Comparison of ENCODE assay signal across 32 mouse cellular contexts in the genomic region with DNA sequence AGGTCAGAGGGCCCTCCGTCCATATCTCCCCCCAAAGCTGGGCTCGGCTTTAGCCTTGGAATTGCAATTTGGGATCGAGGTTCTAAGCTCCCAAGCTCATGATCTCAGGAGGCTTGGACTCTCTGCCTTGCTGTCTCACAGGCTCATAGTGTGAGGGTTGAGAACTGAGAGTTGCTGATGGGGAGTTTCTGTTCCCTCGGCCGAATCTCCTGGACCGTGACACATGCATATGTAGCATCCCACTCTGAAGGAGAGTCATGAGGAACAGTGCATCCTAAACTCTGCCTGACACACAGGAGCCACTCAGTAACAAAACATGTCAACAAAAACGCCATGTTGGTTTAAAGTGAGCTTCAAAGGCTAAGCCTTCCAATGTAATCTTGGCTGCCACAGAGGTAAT. TPM values are rescaled to one million over a fixed set of nuclear protein-coding genes. Genes with fewer than 3 reads are reported as not detected.
DNase-seq lines count a peak whose midpoint lies in the region; ATAC-seq and TF ChIP-seq lines count a peak whose summit lies in the region.
"Had no signal": no experiment of that assay in that cellular context is flagged by ENCODE, and none has a peak within 500 bp of the region (broad histone marks: within the 10 kb centered on the region; RNA-seq: fewer than 3 reads in every experiment).

No protein-coding gene starts in this region.

- H3K27ac ChIP-seq in forebrain, embryonic 10.5 days: peak overlapping the region; percentile 17; the same call in 1 of the 2 replicates
- no peak overlapping the region for H3K27ac ChIP-seq in forebrain, postnatal 0 days (ENCODE audit: low read depth, low read length)
- H3K27ac ChIP-seq in hindbrain, embryonic 11.5 days (ENCODE audit: low read depth, low read length): 0 out of 2 replicates have a peak overlapping the region, but pooled peaks have one; percentile 12
- H3K27ac ChIP-seq in hindbrain, postnatal 0 days: no peak overlapping the region
- H3K27ac ChIP-seq in midbrain, embryonic 11.5 days (ENCODE audit: low read depth, low read length): peak overlapping the region; percentile 35
- no peak overlapping the region for H3K27ac ChIP-seq in midbrain, embryonic 15.5 days
- peak overlapping the region; percentile 64; the same call in 1 of the 2 replicates for H3K27ac ChIP-seq in midbrain, embryonic 13.5 days
- H3K27ac ChIP-seq: embryonic facial prominence, embryonic 10.5 days; embryonic facial prominence, embryonic 13.5 days; forebrain, embryonic 15.5 days; heart, adult 2 months; heart, embryonic 10.5 days; heart, embryonic 13.5 days; hindbrain, embryonic 15.5 days had no signal

- no peak for TF ChIP-seq CTCF in forebrain, postnatal 0 days (IDR thresholded peaks at IDR 0.05; ENCODE audit: low read depth)
- no peak for TF ChIP-seq CTCF in hindbrain, postnatal 0 days (IDR thresholded peaks at IDR 0.05; ENCODE audit: low read depth)

- H3K9ac ChIP-seq in forebrain, postnatal 0 days: no peak overlapping the region
- H3K9ac ChIP-seq in hindbrain, embryonic 11.5 days (ENCODE audit: low read depth, low read length): no peak overlapping the region
- no peak overlapping the region for H3K9ac ChIP-seq in hindbrain, postnatal 0 days (replicated peaks; ENCODE audit: low read length)
- H3K9ac ChIP-seq in midbrain, embryonic 11.5 days (ENCODE audit: low read length): peak overlapping the region; percentile 13; the same call in 1 of the 2 replicates
- H3K9ac ChIP-seq in midbrain, embryonic 15.5 days: no peak overlapping the region
- H3K9ac ChIP-seq in midbrain, embryonic 13.5 days (replicated peaks): 0 out of 2 replicates have a peak overlapping the region, but pooled peaks have one; percentile 28
- H3K9ac ChIP-seq: embryonic facial prominence, embryonic 13.5 days; forebrain, embryonic 15.5 days; heart, embryonic 13.5 days; hindbrain, embryonic 15.5 days had no signal

- H3K4me2 ChIP-seq in forebrain, postnatal 0 days (ENCODE audit: low read depth): no peak overlapping the region
- H3K4me2 ChIP-seq in hindbrain, embryonic 11.5 days (replicated peaks; ENCODE audit: low read depth, low read length): no peak overlapping the region
- H3K4me2 ChIP-seq in hindbrain, postnatal 0 days (ENCODE audit: low read depth, low read length): no peak overlapping the region
- H3K4me2 ChIP-seq in midbrain, embryonic 11.5 days: no peak overlapping the region
- no peak overlapping the region for H3K4me2 ChIP-seq in midbrain, embryonic 15.5 days
- no peak overlapping the region for H3K4me2 ChIP-seq in midbrain, embryonic 13.5 days (replicated peaks)
- H3K4me2 ChIP-seq: embryonic facial prominence, embryonic 13.5 days; forebrain, embryonic 15.5 days; heart, embryonic 13.5 days; hindbrain, embryonic 15.5 days had no signal

- DNase-seq in forebrain, embryonic 10.5 days (ENCODE audit: extremely low spot score, low spot score): no peak
- no peak for DNase-seq in forebrain, postnatal 0 days
- no peak for DNase-seq in hindbrain, embryonic 11.5 days (ENCODE audit: low spot score)
- no peak for DNase-seq in hindbrain, postnatal 0 days (ENCODE audit: low spot score)
- no peak for DNase-seq in midbrain, embryonic 11.5 days (ENCODE audit: low spot score, missing footprints)
- no peak for DNase-seq in thymus, postnatal 4 days
- DNase-seq: adrenal gland, adult 2 months; adrenal gland, postnatal 25 days; B cell, adult 2 months; cerebellum, adult 11-12 months; cerebellum, adult 8-10 months; cerebellum, postnatal 10 days; cerebellum, postnatal 36 days; embryo, embryonic 11 days; gastrocnemius, postnatal 10 days; gastrocnemius, postnatal 36 days; heart, adult 2 months; heart, postnatal 14 days; heart, postnatal 4 days had no signal

- 85% methylated on average over 7 of the region's 7 CpGs for WGBS in forebrain, embryonic 10.5 days
- 80% methylated on average over 7 of the region's 7 CpGs for WGBS in forebrain, postnatal 0 days
- 79% methylated on average over 7 of the region's 7 CpGs for WGBS in hindbrain, embryonic 11.5 days
- WGBS in hindbrain, postnatal 0 days: 81% methylated on average over 7 of the region's 7 CpGs
- 83% methylated on average over 7 of the region's 7 CpGs for WGBS in midbrain, embryonic 11.5 days
- WGBS in midbrain, embryonic 15.5 days: 80% methylated on average over 7 of the region's 7 CpGs
- 78% methylated on average over 7 of the region's 7 CpGs for WGBS in midbrain, embryonic 13.5 days

- H3K9me3 ChIP-seq in forebrain, embryonic 10.5 days: no peaks in the 10 kb centered on the region
- no peaks in the 10 kb centered on the region for H3K9me3 ChIP-seq in forebrain, postnatal 0 days (ENCODE audit: low read length)
- no peaks in the 10 kb centered on the region for H3K9me3 ChIP-seq in hindbrain, embryonic 11.5 days (ENCODE audit: control insufficient read depth, low read length)
- no peaks in the 10 kb centered on the region for H3K9me3 ChIP-seq in hindbrain, postnatal 0 days (ENCODE audit: low read length)
- no peaks in the 10 kb centered on the region for H3K9me3 ChIP-seq in midbrain, embryonic 11.5 days (ENCODE audit: control insufficient read depth, low read length)
- H3K9me3 ChIP-seq in midbrain, embryonic 15.5 days: no peaks in the 10 kb centered on the region
- no peaks in the 10 kb centered on the region for H3K9me3 ChIP-seq in midbrain, embryonic 13.5 days
- H3K9me3 ChIP-seq: embryonic facial prominence, embryonic 10.5 days; embryonic facial prominence, embryonic 13.5 days; forebrain, embryonic 15.5 days; heart, embryonic 10.5 days; heart, embryonic 13.5 days; hindbrain, embryonic 15.5 days had no signal

- no peak for ATAC-seq in forebrain, postnatal 0 days
- ATAC-seq in hindbrain, embryonic 11.5 days (ENCODE audit: low FRiP score): no peak
- ATAC-seq in hindbrain, postnatal 0 days: no peak
- ATAC-seq in midbrain, embryonic 11.5 days (ENCODE audit: low FRiP score): no peak
- no peak for ATAC-seq in midbrain, embryonic 15.5 days (replicated peaks)
- ATAC-seq in midbrain, embryonic 13.5 days: no peak
- ATAC-seq: forebrain, embryonic 15.5 days; inflammation-experienced regulatory T-cells, adult 6 months; intestine, embryonic 16.5 days had no signal

- peaks cover 98% of the 10 kb centered on the region for H3K36me3 ChIP-seq in forebrain, embryonic 10.5 days (replicated peaks)
- H3K36me3 ChIP-seq in forebrain, postnatal 0 days (ENCODE audit: insufficient read depth): peaks cover 10% of the 10 kb centered on the region
- peaks cover 12% of the 10 kb centered on the region; the same call in 1 of the 2 replicates for H3K36me3 ChIP-seq in hindbrain, embryonic 11.5 days (ENCODE audit: control insufficient read depth, insufficient read depth, low read length)
- no peaks in the 10 kb centered on the region for H3K36me3 ChIP-seq in hindbrain, postnatal 0 days (ENCODE audit: insufficient read depth, low read length)
- peaks cover 60% of the 10 kb centered on the region for H3K36me3 ChIP-seq in midbrain, embryonic 11.5 days (ENCODE audit: control insufficient read depth, insufficient read depth, low read length)
- H3K36me3 ChIP-seq in midbrain, embryonic 15.5 days (replicated peaks): no peaks in the 10 kb centered on the region
- H3K36me3 ChIP-seq in midbrain, embryonic 13.5 days: peaks cover 72% of the 10 kb centered on the region
- H3K36me3 ChIP-seq: heart, embryonic 13.5 days had no signal

- H3K27me3 ChIP-seq in forebrain, embryonic 10.5 days (ENCODE audit: poor library complexity, severe bottlenecking): no peaks in the 10 kb centered on the region
- H3K27me3 ChIP-seq in forebrain, postnatal 0 days (ENCODE audit: insufficient read depth, low read length): no peaks in the 10 kb centered on the region
- H3K27me3 ChIP-seq in hindbrain, embryonic 11.5 days (ENCODE audit: control insufficient read depth, insufficient read depth, low read length): no peaks in the 10 kb centered on the region
- H3K27me3 ChIP-seq in hindbrain, postnatal 0 days (ENCODE audit: insufficient read depth, low read length): no peaks in the 10 kb centered on the region
- no peaks in the 10 kb centered on the region for H3K27me3 ChIP-seq in midbrain, embryonic 11.5 days (ENCODE audit: control insufficient read depth, insufficient read depth, low read length)
- H3K27me3 ChIP-seq in midbrain, embryonic 15.5 days (replicated peaks): no peaks in the 10 kb centered on the region
- no peaks in the 10 kb centered on the region for H3K27me3 ChIP-seq in midbrain, embryonic 13.5 days
- H3K27me3 ChIP-seq: embryonic facial prominence, embryonic 13.5 days; forebrain, embryonic 15.5 days; hindbrain, embryonic 15.5 days had no signal

- no peak overlapping the region for H3K4me3 ChIP-seq in forebrain, embryonic 10.5 days
- no peak overlapping the region for H3K4me3 ChIP-seq in forebrain, postnatal 0 days (ENCODE audit: low read depth, low read length)
- no peak overlapping the region for H3K4me3 ChIP-seq in hindbrain, embryonic 11.5 days (ENCODE audit: low read depth, low read length)
- H3K4me3 ChIP-seq in hindbrain, postnatal 0 days (ENCODE audit: low read length): no peak overlapping the region
- H3K4me3 ChIP-seq in midbrain, embryonic 11.5 days (ENCODE audit: low read depth, low read length): no peak overlapping the region
- H3K4me3 ChIP-seq in midbrain, embryonic 15.5 days: no peak overlapping the region
- no peak overlapping the region for H3K4me3 ChIP-seq in midbrain, embryonic 13.5 days (replicated peaks)
- H3K4me3 ChIP-seq: embryonic facial prominence, embryonic 10.5 days; embryonic facial prominence, embryonic 13.5 days; erythroblast, embryonic 14.5 days; forebrain, embryonic 15.5 days; heart, adult 2 months; heart, embryonic 10.5 days; heart, embryonic 13.5 days; hindbrain, embryonic 15.5 days had no signal

- H3K4me1 ChIP-seq in forebrain, embryonic 10.5 days: peaks cover 99% of the 10 kb centered on the region
- peaks cover 4% of the 10 kb centered on the region; the same call in 1 of the 2 replicates for H3K4me1 ChIP-seq in forebrain, postnatal 0 days (ENCODE audit: insufficient read depth)
- peaks cover 26% of the 10 kb centered on the region for H3K4me1 ChIP-seq in hindbrain, embryonic 11.5 days (replicated peaks; ENCODE audit: control insufficient read depth, insufficient read depth, low read length)
- H3K4me1 ChIP-seq in hindbrain, postnatal 0 days (ENCODE audit: insufficient read depth, low read length): peaks cover 9% of the 10 kb centered on the region; the same call in 1 of the 2 replicates
- H3K4me1 ChIP-seq in midbrain, embryonic 11.5 days (ENCODE audit: control insufficient read depth, insufficient read depth, low read length): peaks cover 81% of the 10 kb centered on the region
- peaks cover 28% of the 10 kb centered on the region for H3K4me1 ChIP-seq in midbrain, embryonic 15.5 days
- peaks cover 85% of the 10 kb centered on the region for H3K4me1 ChIP-seq in midbrain, embryonic 13.5 days (replicated peaks)

RNA-seq across cellular contexts. Expression of a gene that starts 7.5 kb away (rescaled TPM):
- polyA plus RNA-seq in forebrain, embryonic 10.5 days (2016; fragmentation: Nextera tagmentation; extraction: Ambion mirVana): 208 and 246 TPM in 2 replicates
- 2.7 and 3.0 TPM in 2 replicates for total RNA-seq in forebrain, postnatal 0 days (2014; rRNA removed)
- polyA plus RNA-seq in forebrain, postnatal 0 days (2015; fragmentation: Nextera tagmentation; extraction: Ambion mirVana): 2.6 and 4.2 TPM in 2 replicates
- 46.0 and 49.6 TPM in 2 replicates for polyA plus RNA-seq in hindbrain, embryonic 11.5 days (2014; fragmentation: Nextera tagmentation; extraction: Ambion mirVana)
- 2.3 and 6.3 TPM in 2 replicates for total RNA-seq in hindbrain, postnatal 0 days (2014; rRNA removed)
- polyA plus RNA-seq in hindbrain, postnatal 0 days (2015; fragmentation: Nextera tagmentation; extraction: Ambion mirVana): 5.2 and 6.2 TPM in 2 replicates
- 115 and 145 TPM in 2 replicates for polyA plus RNA-seq in midbrain, embryonic 11.5 days (2014; fragmentation: Nextera tagmentation; extraction: Ambion mirVana)
- 12.8 and 14.1 TPM in 2 replicates for polyA plus RNA-seq in midbrain, embryonic 15.5 days (2015; fragmentation: Nextera tagmentation; extraction: Ambion mirVana)
- polyA plus RNA-seq in midbrain, embryonic 13.5 days (2015; fragmentation: Nextera tagmentation; extraction: Ambion mirVana): 23.5 and 25.2 TPM in 2 replicates
- total RNA-seq: granulocyte monocyte progenitor cell, adult 5-6 weeks; MEL had no signal
- polyA plus RNA-seq: erythroblast, embryonic 14.5 days; inflammation-experienced regulatory T-cells, adult 6 months had no signal

RNA-seq across cellular contexts. Expression of a gene that starts 46.6 kb away (rescaled TPM):
- polyA plus RNA-seq in forebrain, embryonic 10.5 days (2016; fragmentation: Nextera tagmentation; extraction: Ambion mirVana): 7.0 and 8.5 TPM in 2 replicates
- total RNA-seq in forebrain, postnatal 0 days (2014; rRNA removed): 6.1 and 6.3 TPM in 2 replicates
- polyA plus RNA-seq in forebrain, postnatal 0 days (2015; fragmentation: Nextera tagmentation; extraction: Ambion mirVana): 4.2 and 6.7 TPM in 2 replicates
- 4.0 and 6.5 TPM in 2 replicates for polyA plus RNA-seq in hindbrain, embryonic 11.5 days (2014; fragmentation: Nextera tagmentation; extraction: Ambion mirVana)
- total RNA-seq in hindbrain, postnatal 0 days (2014; rRNA removed): 2.6 and 6.7 TPM in 2 replicates
- 5.9 and 6.3 TPM in 2 replicates for polyA plus RNA-seq in hindbrain, postnatal 0 days (2015; fragmentation: Nextera tagmentation; extraction: Ambion mirVana)
- polyA plus RNA-seq in midbrain, embryonic 11.5 days (2014; fragmentation: Nextera tagmentation; extraction: Ambion mirVana): 5.2 and 6.4 TPM in 2 replicates
- polyA plus RNA-seq in midbrain, embryonic 15.5 days (2015; fragmentation: Nextera tagmentation; extraction: Ambion mirVana): 6.8 and 7.6 TPM in 2 replicates
- polyA plus RNA-seq in midbrain, embryonic 13.5 days (2015; fragmentation: Nextera tagmentation; extraction: Ambion mirVana): 4.8 and 5.6 TPM in 2 replicates

RNA-seq across cellular contexts. Expression of a gene that starts 47.2 kb away (rescaled TPM):
- 7.7 and 8.0 TPM in 2 replicates for polyA plus RNA-seq in forebrain, embryonic 10.5 days (2016; fragmentation: Nextera tagmentation; extraction: Ambion mirVana)
- 28.2 and 30.7 TPM in 2 replicates for total RNA-seq in forebrain, postnatal 0 days (2014; rRNA removed)
- polyA plus RNA-seq in forebrain, postnatal 0 days (2015; fragmentation: Nextera tagmentation; extraction: Ambion mirVana): 6.4 and 9.6 TPM in 2 replicates
- polyA plus RNA-seq in hindbrain, embryonic 11.5 days (2014; fragmentation: Nextera tagmentation; extraction: Ambion mirVana): 8.8 and 10.3 TPM in 2 replicates
- total RNA-seq in hindbrain, postnatal 0 days (2014; rRNA removed): 51.1 and 56.8 TPM in 2 replicates
- polyA plus RNA-seq in hindbrain, postnatal 0 days (2015; fragmentation: Nextera tagmentation; extraction: Ambion mirVana): 12.2 and 13.2 TPM in 2 replicates
- polyA plus RNA-seq in midbrain, embryonic 11.5 days (2014; fragmentation: Nextera tagmentation; extraction: Ambion mirVana): 13.0 and 13.3 TPM in 2 replicates
- polyA plus RNA-seq in midbrain, embryonic 15.5 days (2015; fragmentation: Nextera tagmentation; extraction: Ambion mirVana): 16.8 and 17.3 TPM in 2 replicates
- 11.0 and 12.6 TPM in 2 replicates for polyA plus RNA-seq in midbrain, embryonic 13.5 days (2015; fragmentation: Nextera tagmentation; extraction: Ambion mirVana)
- polyA plus RNA-seq: erythroblast, embryonic 14.5 days had no signal

Comparison
In these comparisons a context has a peak if more than half of its experiments do, and no peak if none do; other contexts are left out.
1. H3K27ac ChIP-seq: peak in forebrain, embryonic 10.5 days (single experiment), hindbrain, embryonic 11.5 days (single experiment), midbrain, embryonic 11.5 days (single experiment) and midbrain, embryonic 13.5 days (single experiment); none in forebrain, postnatal 0 days (single experiment), hindbrain, postnatal 0 days (single experiment) and midbrain, embryonic 15.5 days (single experiment).
2. H3K9ac ChIP-seq: peak in midbrain, embryonic 11.5 days (single experiment) and midbrain, embryonic 13.5 days (single experiment); none in forebrain, postnatal 0 days (single experiment), hindbrain, embryonic 11.5 days (single experiment), hindbrain, postnatal 0 days (single experiment) and midbrain, embryonic 15.5 days (single experiment).